Mouse (Mus musculus) cerebellum, postnatal 14 days (tissue): ENCODE data around the gene Zfp977.
"Not testable (repeated sequence)": the region's sequence is repeated elsewhere in the genome, so short reads cannot be mapped to it uniquely, and the experiment has no call there.

ENCODE experiments used
- DNase-seq, 2 experiments: peaks; one replicate each; pipeline ENCODE4 v3.0.0; 2021; ENCODE audit warnings: mixed read lengths in 2 of 2

Gene Zfp977

GRCm38 (mm10) chr7:42592413-42592812 is at the start of gene Zfp977:
Gene Zfp977 (minus strand): TSS chr7:42592547.
- DNase-seq = not testable (repeated sequence)

- DNase-seq = not testable (repeated sequence)
These were observed 38.7 kb upstream of the Zfp977 start for GRCm38 (mm10) chr7:42631031-42631430.

GRCm38 (mm10) chr7:42595666-42596065 is 3.3 kb upstream of the Zfp977 start:
- not testable (repeated sequence) for DNase-seq

GRCm38 (mm10) chr7:42591311-42591710 is 1.0 kb downstream of the Zfp977 start:
- DNase-seq = not testable (repeated sequence)

- no peak for DNase-seq
These were observed 13.9 kb downstream of the Zfp977 start, which contains the start of gene Gm21028 for GRCm38 (mm10) chr7:42578488-42578887. Gene Gm21028 (minus strand): TSS chr7:42578588.

- DNase-seq = no peak
These were observed 40.6 kb downstream of the Zfp977 start for GRCm38 (mm10) chr7:42551766-42552165.
